Mouse (Mus musculus) Patski (cell line): Measurements from ENCODE around the gene Allc. TPM values are rescaled to one million over a fixed set of nuclear protein-coding genes. Genes with fewer than 3 reads are reported as not detected.

Source experiments
- ATAC-seq: fragments of 100-300 bp; one replicate; pipeline ENCODE4 v1.8.0; 2021
- CTCF ChIA-PET: fragments of 350-600 bp; sonication (Branson Sonifier 250); formaldehyde crosslinking; loops from one replicate; lab custom pipeline; 2022; ENCODE audit warnings: inconsistent platforms; lab: Charles Lee
- POLR2A ChIA-PET: fragments of 350-600 bp; sonication (Branson Sonifier 250); formaldehyde crosslinking; loops from one replicate; lab custom pipeline; 2022; ENCODE audit warnings: antibody characterized with exemption, inconsistent platforms; lab: Charles Lee
- DNase-seq: peaks from one replicate; pipeline ENCODE4 v3.0.0-alpha.2; 2011; ENCODE audit warnings: low read depth, low spot score
- H3K27me3 ChIP-seq: fragments of 371-371 bp; one replicate; pipeline ENCODE4 v1.5.1; 2021
- CTCF ChIP-seq: fragments of 100-300 bp; IDR thresholded peaks from one replicate; pipeline ENCODE4 v1.5.1; 2021
- in situ Hi-C: fragments of 300-500 bp; cut with MboI; formaldehyde crosslinking; loops from 3 replicates; pipeline ENCODE4 v1.11.1; 2018; ENCODE audit warnings: low pct_unique_long_range_greater_than_20kb, mixed read lengths
- polyA plus RNA-seq: library from polyadenylated mRNA; unstranded; gene quantifications from one replicate; pipeline ENCODE4 v1.2.3, GENCODE M21; 2021

Allc gene
- polyA plus RNA-seq, 1 experiment from 2014 or later = not detected

DNA sequence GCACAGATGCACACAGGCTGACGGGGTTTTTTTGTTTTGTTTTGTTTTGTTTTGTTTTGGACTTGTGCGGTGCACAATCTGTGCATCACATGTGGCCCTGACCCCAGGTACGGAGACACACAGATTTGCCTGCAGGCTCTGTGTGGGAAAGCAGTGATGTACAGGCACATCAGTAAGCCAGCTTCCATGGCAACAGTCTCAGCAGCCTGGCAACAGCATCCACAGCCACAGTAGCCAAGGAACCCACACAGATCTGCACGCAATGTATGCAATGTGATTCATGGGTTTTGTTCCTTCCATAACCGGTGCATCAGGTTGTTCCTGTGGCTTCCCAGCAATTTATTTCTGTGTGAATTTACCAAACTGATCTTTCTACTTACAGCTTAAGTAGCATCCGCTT is 5.6 kb upstream of the Allc start:
- in situ Hi-C loops = loop anchor here (25.0 kb wide), 1 partner anchor 549 kb away; no protein-coding TSS in a partner anchor
- ATAC-seq = no peak
- ChIA-PET CTCF (no interaction called here), POLR2A (no interaction called here)
- DNase-seq = no peak
- no peak for TF ChIP-seq CTCF
- H3K27me3 ChIP-seq = peaks cover 9% of the 10 kb centered on the region

DNA sequence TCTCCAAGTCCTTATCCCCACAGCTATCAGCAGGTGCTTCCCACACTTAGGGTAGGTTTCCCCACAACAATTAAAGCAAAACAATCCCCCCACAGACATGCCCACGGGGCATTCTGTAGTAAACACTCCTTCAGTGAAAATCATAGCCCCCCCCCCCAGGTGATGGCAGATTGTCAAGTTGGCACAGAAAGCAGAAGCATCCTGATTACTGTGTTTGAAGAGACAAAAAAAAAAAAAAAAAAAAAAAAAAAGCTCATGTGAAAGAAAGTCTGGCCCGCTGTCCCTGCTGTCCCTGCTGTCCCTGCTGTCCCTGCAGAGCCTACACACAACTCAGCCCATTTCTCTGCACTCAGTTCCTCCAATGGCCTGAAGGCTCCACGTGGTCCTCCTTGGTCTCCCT is 1.7 kb upstream of the Allc start:
- DNase-seq = no peak
- CTCF ChIA-PET = no interaction called here
- in situ Hi-C loops = loop anchor here (25.0 kb wide), 1 partner anchor 553 kb away; no protein-coding TSS in a partner anchor
- TF ChIP-seq CTCF = no peak
- H3K27me3 ChIP-seq = no peaks in the 10 kb centered on the region
- POLR2A ChIA-PET = interaction anchor here (0.7 kb wide), 2 partner anchors 477 to 871 kb away, joined by 7 read pairs; no protein-coding TSS in a partner anchor
- ATAC-seq = no peak

DNA sequence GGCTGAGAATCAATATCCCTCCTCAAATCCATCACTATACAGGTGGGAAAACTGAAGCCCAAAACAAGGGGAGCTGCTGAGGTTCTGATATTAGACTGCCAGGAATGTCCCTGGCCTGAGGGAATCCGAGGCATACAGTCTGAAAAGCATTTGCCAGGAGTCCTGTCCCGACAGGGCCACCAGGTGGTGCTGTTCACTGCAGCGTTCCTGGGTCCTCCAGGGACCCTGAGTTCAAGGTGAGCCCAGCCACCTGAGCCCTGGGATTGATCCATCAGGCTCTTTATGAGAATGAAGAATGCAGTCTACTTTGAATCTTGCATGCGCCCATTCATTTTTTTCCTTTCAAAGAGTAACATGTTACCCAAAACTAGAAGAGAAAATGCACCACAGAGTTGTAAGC is 3.2 kb downstream of the Allc start:
- no peak for DNase-seq
- ATAC-seq = no peak
- in situ Hi-C loops = loop anchor here (25.0 kb wide), 1 partner anchor 558 kb away; no protein-coding TSS in a partner anchor
- peak; percentile 57 for TF ChIP-seq CTCF
- CTCF ChIA-PET = interaction anchor here (1.2 kb wide), 1 partner anchor 11 kb away, joined by 3 read pairs; no protein-coding TSS in a partner anchor
- H3K27me3 ChIP-seq = no peaks in the 10 kb centered on the region
- POLR2A ChIA-PET = interaction anchor here (0.6 kb wide), 1 partner anchor 1291 kb away, joined by 3 read pairs; no protein-coding TSS in a partner anchor

- ChIA-PET CTCF (interaction anchor here (1.2 kb wide), 1 partner anchor 10 kb away, joined by 3 read pairs; no protein-coding TSS in a partner anchor), POLR2A (no interaction called here)
- ATAC-seq = no peak
- in situ Hi-C loops = loop anchor here (25.0 kb wide), 1 partner anchor 559 kb away; no protein-coding TSS in a partner anchor
- no peak for DNase-seq
- no peaks in the 10 kb centered on the region for H3K27me3 ChIP-seq
- no peak for TF ChIP-seq CTCF
Measured at GRCm38 (mm10) chr12:28578147-28578546, 4.2 kb downstream of the Allc start.

DNA sequence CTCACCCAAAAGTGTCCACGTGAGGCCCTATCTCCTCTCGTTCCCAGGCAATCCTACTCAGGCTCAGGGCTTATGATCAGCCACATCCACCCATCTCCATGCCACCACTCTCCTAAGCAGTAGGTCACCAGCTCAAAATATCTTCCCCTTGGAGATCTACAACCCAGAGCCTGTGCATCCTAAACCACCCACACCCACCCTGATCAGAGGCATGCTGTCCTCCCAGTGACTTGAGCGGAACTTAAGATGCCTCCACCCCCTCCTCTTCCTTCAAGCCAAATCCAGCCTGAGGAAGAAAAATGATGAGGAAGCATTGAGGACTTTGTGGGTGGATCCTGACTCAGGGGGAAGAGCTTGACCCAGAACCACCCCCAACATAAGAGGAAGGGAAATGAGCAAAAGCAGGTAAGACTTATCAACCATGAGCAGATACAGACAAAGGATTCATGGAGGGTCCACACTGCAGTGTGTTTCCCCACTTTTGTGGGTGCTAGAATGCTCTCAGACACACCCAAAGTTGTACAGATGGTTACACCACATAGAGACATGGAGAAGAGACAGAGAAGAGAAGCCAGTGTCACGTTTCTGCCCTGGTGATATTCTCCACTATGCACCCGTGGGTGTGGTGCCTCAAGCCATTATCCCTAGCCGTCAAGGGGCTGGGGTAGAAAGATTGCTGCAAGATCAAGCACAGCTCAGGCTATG is 6.8 kb downstream of the Allc start:
- TF ChIP-seq CTCF = no peak
- ChIA-PET POLR2A (no interaction called here), CTCF (no interaction called here)
- in situ Hi-C loops = loop anchor here (25.0 kb wide), 1 partner anchor 562 kb away; no protein-coding TSS in a partner anchor
- no peaks in the 10 kb centered on the region for H3K27me3 ChIP-seq
- ATAC-seq = no peak
- DNase-seq = no peak

- no peak for DNase-seq
- no peak for TF ChIP-seq CTCF
- H3K27me3 ChIP-seq = peaks cover 3% of the 10 kb centered on the region
- ChIA-PET POLR2A (no interaction called here), CTCF (no interaction called here)
- in situ Hi-C loops = no loop called here
- ATAC-seq = no peak
Measured at GRCm38 (mm10) chr12:28572241-28572640, 10.1 kb downstream of the Allc start.

DNA sequence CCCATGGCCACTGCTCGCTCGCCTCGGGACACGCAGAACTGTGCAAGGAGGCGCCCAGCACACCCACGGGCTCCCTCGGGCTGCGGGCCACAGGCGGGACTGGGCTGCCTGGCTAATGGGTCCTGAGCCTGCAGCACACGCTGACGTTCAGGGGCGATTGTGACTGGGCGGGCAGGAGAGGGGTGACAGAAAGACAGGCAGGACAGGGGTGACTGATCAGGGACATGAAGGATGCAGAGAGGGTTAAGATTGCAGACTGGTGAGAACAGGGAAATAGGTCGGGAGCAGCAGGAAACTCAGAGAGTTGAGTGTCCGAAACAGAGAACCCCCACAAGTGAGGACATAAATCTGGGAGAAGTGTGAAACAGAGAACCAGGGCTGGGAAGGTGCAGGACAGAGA is 30.0 kb downstream of the Allc start, which contains the start of gene Dcdc2c:
Dcdc2c (minus strand) TSS at position 101 of the 400 bp plus-strand sequence.
- ChIA-PET CTCF (no interaction called here), POLR2A (no interaction called here)
- DNase-seq = no peak
- TF ChIP-seq CTCF = no peak
- in situ Hi-C loops = no loop called here
- peaks cover 19% of the 10 kb centered on the region for H3K27me3 ChIP-seq
- no peak for ATAC-seq

DNA sequence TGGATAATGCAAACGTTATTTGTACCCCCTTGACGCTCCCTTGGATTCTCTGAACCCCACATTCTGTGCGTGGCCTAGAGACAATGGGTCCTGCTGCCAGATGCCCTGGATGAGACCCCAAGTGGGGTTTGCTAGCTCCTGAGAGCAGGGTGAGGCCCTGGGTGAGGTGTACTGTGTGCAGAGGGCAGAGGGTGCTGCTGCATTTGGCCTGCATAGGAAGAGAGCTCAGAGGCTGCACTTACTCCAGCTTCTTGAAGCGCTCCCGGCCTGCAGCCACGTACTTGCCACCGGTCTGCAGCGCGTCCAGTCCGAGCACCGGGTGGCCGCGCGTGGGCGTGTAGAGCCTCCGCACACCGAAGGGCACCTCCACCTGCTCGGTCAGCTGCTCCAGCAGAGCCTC is 30.5 kb downstream of the Allc start:
- POLR2A ChIA-PET = no interaction called here
- ATAC-seq = no peak

DNA sequence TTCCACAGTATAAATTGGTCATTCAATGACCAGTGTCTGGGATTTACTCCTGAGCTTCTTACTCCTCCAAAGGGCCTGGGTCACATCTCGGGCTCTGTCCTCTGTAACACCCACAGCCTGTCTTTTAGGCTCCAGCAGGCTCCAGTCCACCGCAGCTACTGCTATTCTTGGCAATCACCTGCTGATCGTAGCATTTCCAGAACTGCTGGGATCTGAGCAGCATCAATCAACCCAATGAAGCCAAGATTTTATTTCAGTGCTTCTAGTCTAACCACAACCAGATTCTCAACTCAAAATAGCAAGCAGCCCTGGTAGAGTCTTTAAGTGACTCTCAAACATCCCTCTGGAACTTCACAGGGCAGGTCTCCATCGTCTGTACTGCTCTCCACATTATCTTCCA is 33.4 kb downstream of the Allc start:
- ATAC-seq (no peak), DNase-seq (no peak)
- in situ Hi-C loops = no loop called here
- POLR2A ChIA-PET = no interaction called here
- no peak for TF ChIP-seq CTCF
- CTCF ChIA-PET = no interaction called here
- H3K27me3 ChIP-seq = peaks cover 7% of the 10 kb centered on the region

More for the DNA sequence above, 30.5 kb downstream of the Allc start:
- H3K27me3 ChIP-seq = peaks cover 19% of the 10 kb centered on the region
- in situ Hi-C loops = no loop called here
- TF ChIP-seq CTCF = no peak
- no peak for DNase-seq
- CTCF ChIA-PET = no interaction called here

GRCm38 (mm10) chr12:28514264-28514775 is 68.0 kb downstream of the Allc start:
- no peak for TF ChIP-seq CTCF
- in situ Hi-C loops = no loop called here

GRCm38 (mm10) chr12:28509699-28510280 is 72.5 kb downstream of the Allc start:
- ChIA-PET CTCF (no interaction called here), POLR2A (no interaction called here)
- in situ Hi-C loops = no loop called here
- no peak for ATAC-seq
- DNase-seq = no peak
- no peaks in the 10 kb centered on the region for H3K27me3 ChIP-seq
- no peak for TF ChIP-seq CTCF

More at GRCm38 (mm10) chr12:28514264-28514775, 68.0 kb downstream of the Allc start:
- H3K27me3 ChIP-seq = no peaks in the 10 kb centered on the region
- DNase-seq = no peak
- no peak for ATAC-seq
- ChIA-PET POLR2A (no interaction called here), CTCF (no interaction called here)

Other genes starting within 250 kb of the Allc start
- gene Dcdc2c, start 30.1 kb downstream of the Allc start, polyA plus RNA-seq = 0.06 TPM
- 0.06 TPM for gene Colec11, start 40.9 kb upstream of the Allc start, polyA plus RNA-seq
- 526 TPM for gene Rps7, start 53.4 kb upstream of the Allc start, polyA plus RNA-seq
- gene Rnaseh1, start 67.1 kb upstream of the Allc start, polyA plus RNA-seq = 19.7 TPM
- gene Adi1, start 92.7 kb upstream of the Allc start, polyA plus RNA-seq = 114 TPM
- gene Trappc12, start 167.9 kb upstream of the Allc start, polyA plus RNA-seq = 25.6 TPM
- 25.6 TPM for gene Eipr1, start 169.3 kb upstream of the Allc start, polyA plus RNA-seq